Mouse (Mus musculus) midbrain, embryonic 13.5 days (tissue): ENCODE data around the gene Tmem268. TPM values are rescaled to one million over a fixed set of nuclear protein-coding genes. Genes with fewer than 3 reads are reported as not detected.
A peak's percentile ranks its signal among the peaks of the same experiment; 100 is the strongest.

Source experiments
- ATAC-seq: fragments of 200-750 bp; cut with Nextera tagmentation; 2 replicates; pipeline ENCODE4 v1.8.0; 2017; ENCODE audit warnings: mild to moderate bottlenecking, moderate TSS enrichment, moderate library complexity
- H3K27ac ChIP-seq: fragments of 300-500 bp; sonication (generic); 2 replicates; pipeline ENCODE4 v1.5.1; 2015; ENCODE audit warnings: inconsistent platforms, mild to moderate bottlenecking, moderate library complexity
- H3K27me3 ChIP-seq: fragments of 300-500 bp; sonication (generic); 2 replicates; pipeline ENCODE4 v1.6.1; 2015; ENCODE audit warnings: mild to moderate bottlenecking, inconsistent platforms
- H3K36me3 ChIP-seq: fragments of 300-500 bp; sonication (generic); 2 replicates; pipeline ENCODE4 v1.6.1; 2015; ENCODE audit warnings: mild to moderate bottlenecking, inconsistent platforms
- H3K4me1 ChIP-seq: fragments of 300-500 bp; sonication (generic); replicated peaks from 2 replicates; pipeline ENCODE4 v1.6.1; 2015; ENCODE audit warnings: inconsistent platforms
- H3K4me2 ChIP-seq: fragments of 300-500 bp; sonication (generic); replicated peaks from 2 replicates; pipeline ENCODE4 v1.6.1; 2015; ENCODE audit warnings: moderate library complexity, mild to moderate bottlenecking, inconsistent platforms
- H3K4me3 ChIP-seq: fragments of 300-500 bp; sonication (generic); replicated peaks from 2 replicates; pipeline ENCODE4 v1.5.1; 2015; ENCODE audit warnings: mild to moderate bottlenecking, inconsistent platforms
- H3K9ac ChIP-seq: fragments of 300-500 bp; sonication (generic); replicated peaks from 2 replicates; pipeline ENCODE4 v1.6.1; 2015; ENCODE audit warnings: mild to moderate bottlenecking, inconsistent platforms
- H3K9me3 ChIP-seq: fragments of 300-500 bp; sonication (generic); 2 replicates; pipeline ENCODE4 v1.6.1; 2016; ENCODE audit warnings: mild to moderate bottlenecking, inconsistent platforms
- WGBS: fragments of 180-500 bp; shearing (Covaris S2); methylation state at CpG from one replicate; pipeline ENCODE4 v1.1.7; 2015; 5-methylcytosine and 5-hydroxymethylcytosine counted together
- polyA plus RNA-seq: library from polyadenylated mRNA; unstranded; fragments of >200 nt; fragmentation: Nextera tagmentation; extraction: Ambion mirVana; gene quantifications from 2 replicates; pipeline ENCODE4 v1.2.1, GENCODE M21; 2015

Tmem268 gene
- polyA plus RNA-seq, 1 experiment from 2014 or later: 2.8 TPM

- Histone ChIP-seq H3K4me3 (no peak overlapping the region), H3K27me3 (no peaks in the 10 kb centered on the region), H3K4me2 (no peak overlapping the region), H3K27ac (peak overlapping the region; percentile 45; the same call in 1 of the 2 replicates), H3K36me3 (no peaks in the 10 kb centered on the region), H3K9ac (0 out of 2 replicates have a peak overlapping the region, but pooled peaks have one; percentile 4), H3K4me1 (peaks cover 9% of the 10 kb centered on the region), H3K9me3 (no peaks in the 10 kb centered on the region)
- WGBS: 12% methylated on average over 6 of the region's 6 CpGs
- peak; percentile 88 for ATAC-seq
These were observed 21.5 kb downstream of the Tmem268 start for GRCm38 (mm10) chr4:63580078-63580477.

- no peak overlapping the region for H3K4me2 ChIP-seq
- no peak overlapping the region for H3K4me3 ChIP-seq
- no peak overlapping the region for H3K27ac ChIP-seq
- no peak overlapping the region for H3K9ac ChIP-seq
- no peak for ATAC-seq
- no peaks in the 10 kb centered on the region for H3K36me3 ChIP-seq
- H3K4me1 ChIP-seq: peaks cover 9% of the 10 kb centered on the region
- H3K9me3 ChIP-seq: no peaks in the 10 kb centered on the region
- no peaks in the 10 kb centered on the region for H3K27me3 ChIP-seq
- WGBS: 68% methylated on average over 5 of the region's 5 CpGs
These were observed 24.0 kb downstream of the Tmem268 start for GRCm38 (mm10) chr4:63582580-63582979.

GRCm38 (mm10) chr4:63585216-63585615 is 26.6 kb downstream of the Tmem268 start:
- no peak for ATAC-seq
- no peak overlapping the region for H3K4me2 ChIP-seq
- no peaks in the 10 kb centered on the region for H3K9me3 ChIP-seq
- H3K9ac ChIP-seq: no peak overlapping the region
- WGBS: 78% methylated on average over 10 of the region's 10 CpGs
- H3K27ac ChIP-seq: no peak overlapping the region
- no peaks in the 10 kb centered on the region for H3K27me3 ChIP-seq
- no peak overlapping the region for H3K4me3 ChIP-seq
- peaks cover 2% of the 10 kb centered on the region for H3K4me1 ChIP-seq
- no peaks in the 10 kb centered on the region for H3K36me3 ChIP-seq

- Histone ChIP-seq H3K9ac (no peak overlapping the region), H3K27ac (no peak overlapping the region), H3K4me2 (no peak overlapping the region), H3K9me3 (no peaks in the 10 kb centered on the region), H3K4me1 (0 out of 2 replicates have a peak, but pooled peaks cover 2% of the 10 kb centered on the region), H3K4me3 (no peak overlapping the region), H3K27me3 (no peaks in the 10 kb centered on the region), H3K36me3 (no peaks in the 10 kb centered on the region)
- 72% methylated on average over 2 of the region's 2 CpGs for WGBS
- ATAC-seq: no peak
These were observed 27.7 kb downstream of the Tmem268 start for GRCm38 (mm10) chr4:63586240-63586639.

GRCm38 (mm10) chr4:63589987-63590386 is 31.4 kb downstream of the Tmem268 start:
- Histone ChIP-seq H3K9ac (no peak overlapping the region), H3K27ac (no peak overlapping the region), H3K4me3 (no peak overlapping the region), H3K9me3 (no peaks in the 10 kb centered on the region), H3K27me3 (no peaks in the 10 kb centered on the region), H3K36me3 (no peaks in the 10 kb centered on the region), H3K4me1 (0 out of 2 replicates have a peak, but pooled peaks cover 4% of the 10 kb centered on the region), H3K4me2 (no peak overlapping the region)
- ATAC-seq: no peak
- 89% methylated on average over 7 of the region's 7 CpGs for WGBS

GRCm38 (mm10) chr4:63590538-63590937 is 32.0 kb downstream of the Tmem268 start:
- Histone ChIP-seq H3K27me3 (no peaks in the 10 kb centered on the region), H3K36me3 (no peaks in the 10 kb centered on the region), H3K4me1 (0 out of 2 replicates have a peak, but pooled peaks cover 4% of the 10 kb centered on the region), H3K4me3 (no peak overlapping the region), H3K27ac (no peak overlapping the region), H3K9me3 (no peaks in the 10 kb centered on the region), H3K4me2 (no peak overlapping the region), H3K9ac (no peak overlapping the region)
- 83% methylated on average over 4 of the region's 4 CpGs for WGBS
- no peak for ATAC-seq

GRCm38 (mm10) chr4:63594459-63595110 is 36.0 kb downstream of the Tmem268 start:
- H3K4me1 ChIP-seq: 0 out of 2 replicates have a peak, but pooled peaks cover 4% of the 10 kb centered on the region
- H3K36me3 ChIP-seq: no peaks in the 10 kb centered on the region
- 81% methylated on average over 5 of the region's 5 CpGs for WGBS
- no peaks in the 10 kb centered on the region for H3K27me3 ChIP-seq
- no peak overlapping the region for H3K4me3 ChIP-seq
- no peak for ATAC-seq
- H3K27ac ChIP-seq: no peak overlapping the region
- no peak overlapping the region for H3K4me2 ChIP-seq
- H3K9me3 ChIP-seq: no peaks in the 10 kb centered on the region
- no peak overlapping the region for H3K9ac ChIP-seq

GRCm38 (mm10) chr4:63595259-63595658 is 36.7 kb downstream of the Tmem268 start:
- no peak overlapping the region for H3K27ac ChIP-seq
- WGBS: 84% methylated on average over 10 of the region's 10 CpGs
- H3K9me3 ChIP-seq: no peaks in the 10 kb centered on the region
- no peak overlapping the region for H3K9ac ChIP-seq
- H3K36me3 ChIP-seq: no peaks in the 10 kb centered on the region
- H3K27me3 ChIP-seq: no peaks in the 10 kb centered on the region
- H3K4me3 ChIP-seq: no peak overlapping the region
- H3K4me2 ChIP-seq: no peak overlapping the region
- H3K4me1 ChIP-seq: 0 out of 2 replicates have a peak, but pooled peaks cover 4% of the 10 kb centered on the region
- no peak for ATAC-seq

- H3K27me3 ChIP-seq: no peaks in the 10 kb centered on the region
- no peaks in the 10 kb centered on the region for H3K36me3 ChIP-seq
- H3K9me3 ChIP-seq: no peaks in the 10 kb centered on the region
- 97% methylated on average over 4 of the region's 4 CpGs for WGBS
- no peak overlapping the region for H3K4me2 ChIP-seq
- H3K4me1 ChIP-seq: 0 out of 2 replicates have a peak, but pooled peaks cover 4% of the 10 kb centered on the region
- no peak for ATAC-seq
- no peak overlapping the region for H3K27ac ChIP-seq
- H3K4me3 ChIP-seq: no peak overlapping the region
- H3K9ac ChIP-seq: no peak overlapping the region
These were observed 37.4 kb downstream of the Tmem268 start for GRCm38 (mm10) chr4:63596010-63596409.

- no peaks in the 10 kb centered on the region for H3K27me3 ChIP-seq
- no peak overlapping the region for H3K27ac ChIP-seq
- WGBS: 89% methylated on average over 6 of the region's 6 CpGs
- no peak overlapping the region for H3K4me3 ChIP-seq
- no peak for ATAC-seq
- no peaks in the 10 kb centered on the region for H3K36me3 ChIP-seq
- H3K9me3 ChIP-seq: no peaks in the 10 kb centered on the region
- no peaks in the 10 kb centered on the region for H3K4me1 ChIP-seq
- no peak overlapping the region for H3K9ac ChIP-seq
- no peak overlapping the region for H3K4me2 ChIP-seq
These were observed 42.2 kb downstream of the Tmem268 start for GRCm38 (mm10) chr4:63600786-63601185.

GRCm38 (mm10) chr4:63601263-63601662 is 42.7 kb downstream of the Tmem268 start:
- Histone ChIP-seq H3K4me1 (no peaks in the 10 kb centered on the region), H3K27ac (no peak overlapping the region), H3K9ac (no peak overlapping the region), H3K4me3 (no peak overlapping the region), H3K36me3 (no peaks in the 10 kb centered on the region), H3K27me3 (no peaks in the 10 kb centered on the region), H3K9me3 (no peaks in the 10 kb centered on the region), H3K4me2 (no peak overlapping the region)
- ATAC-seq: no peak

GRCm38 (mm10) chr4:63604945-63605344 is 46.4 kb downstream of the Tmem268 start, which contains the start of gene Gm11213:
TSS of gene Gm11213 (minus strand) at chr4:63605261.
- Histone ChIP-seq H3K27ac (no peak within 1 kb of the TSS), H3K4me1 (no peaks in the 10 kb centered on the region), H3K9me3 (no peaks in the 10 kb centered on the region), H3K36me3 (no peaks in the 10 kb centered on the region), H3K4me3 (no peak within 1 kb of the TSS), H3K9ac (no peak within 1 kb of the TSS), H3K4me2 (no peak within 1 kb of the TSS), H3K27me3 (no peaks in the 10 kb centered on the region)
- 63% methylated on average over 3 of the region's 3 CpGs for WGBS
- no peak for ATAC-seq

- no peak overlapping the region for H3K4me3 ChIP-seq
- WGBS: 89% methylated on average over 3 of the region's 3 CpGs
- no peak overlapping the region for H3K9ac ChIP-seq
- no peak for ATAC-seq
- no peak overlapping the region for H3K4me2 ChIP-seq
- H3K4me1 ChIP-seq: no peaks in the 10 kb centered on the region
- no peaks in the 10 kb centered on the region for H3K9me3 ChIP-seq
- H3K36me3 ChIP-seq: no peaks in the 10 kb centered on the region
- no peaks in the 10 kb centered on the region for H3K27me3 ChIP-seq
- H3K27ac ChIP-seq: no peak overlapping the region
These were observed 47.0 kb downstream of the Tmem268 start for GRCm38 (mm10) chr4:63605545-63605944.
